Mouse (Mus musculus): Measurements from ENCODE around the gene Prune1.

DNA sequence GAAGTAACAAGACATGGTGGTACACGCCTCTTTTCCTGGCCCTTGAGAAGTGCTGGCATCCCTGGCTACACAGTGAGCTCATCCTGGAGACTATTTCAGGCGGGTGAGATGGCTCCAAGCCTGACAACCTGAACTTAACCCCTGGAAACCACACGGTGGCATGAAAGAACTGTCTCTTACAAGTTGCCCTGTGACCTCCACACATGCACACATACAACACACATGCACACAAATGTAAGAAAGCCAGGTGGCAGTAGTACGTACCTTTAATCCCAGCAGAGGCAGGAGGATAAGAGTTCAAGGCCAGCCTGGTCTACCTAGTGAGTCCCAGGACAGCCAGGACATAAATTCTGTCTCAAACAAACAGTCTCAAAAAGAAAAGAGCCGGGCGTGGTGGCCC lies 42.9 kb downstream of the Prune1 start:
- TF ChIP-seq POLR2A (IDR thresholded peaks at IDR 0.05; ENCODE audit: extremely low read depth, insufficient read depth, low read length) (no peak), CTCF (IDR thresholded peaks at IDR 0.05; ENCODE audit: extremely low read depth, insufficient read depth, low read length) (no peak)

All from cortical plate, adult 2 months (tissue).